Mouse (Mus musculus) small intestine, adult 2 months (tissue): ENCODE measurements around the gene Atg4b. TPM values are rescaled to one million over a fixed set of nuclear protein-coding genes. Genes with fewer than 3 reads are reported as not detected.
"Not testable (repeated sequence)": the region's sequence is repeated elsewhere in the genome, so short reads cannot be mapped to it uniquely, and the experiment has no call there.

Experiments used
- H3K27ac ChIP-seq: fragments of 200-500 bp; 2 replicates; pipeline ENCODE4 v1.5.1; 2012; ENCODE audit warnings: low read depth, low read length, control low read depth, inconsistent platforms; ENCODE audit not compliant: insufficient read depth
- H3K27me3 ChIP-seq: fragments of 200-500 bp; 2 replicates; pipeline ENCODE4 v1.6.1; 2012; ENCODE audit warnings: mild to moderate bottlenecking, moderate library complexity, low read length, inconsistent platforms; ENCODE audit not compliant: control insufficient read depth, insufficient read depth
- H3K36me3 ChIP-seq: fragments of 200-500 bp; 2 replicates; pipeline ENCODE4 v1.6.1; 2012; ENCODE audit warnings: mild to moderate bottlenecking, low read length, control low read depth, inconsistent platforms; ENCODE audit not compliant: control insufficient read depth, insufficient read depth
- H3K4me1 ChIP-seq: fragments of 200-500 bp; 2 replicates; pipeline ENCODE4 v1.6.1; 2012; ENCODE audit warnings: low read length, inconsistent platforms, mixed read lengths; ENCODE audit not compliant: control insufficient read depth, insufficient read depth, insufficient read length
- H3K4me3 ChIP-seq: fragments of 200-500 bp; 2 replicates; pipeline ENCODE4 v1.5.1; 2012; ENCODE audit warnings: low read depth, mild to moderate bottlenecking, control low read depth, inconsistent platforms, low read length, moderate library complexity
- CTCF ChIP-seq: fragments of 200-500 bp; IDR thresholded peaks from 2 replicates; pipeline ENCODE4 v1.5.1; 2012; ENCODE audit warnings: low read depth, mild to moderate bottlenecking, control low read depth, inconsistent platforms, low read length, moderate library complexity, mixed read lengths; ENCODE audit not compliant: insufficient replicate concordance, insufficient read length; ENCODE audit errors: extremely low read depth
- POLR2A ChIP-seq: fragments of 200-500 bp; IDR thresholded peaks from 2 replicates; pipeline ENCODE4 v1.6.1; 2012; ENCODE audit warnings: low read depth, mild to moderate bottlenecking, control low read depth, inconsistent platforms, low read length, moderate library complexity
- WGBS: fragments of 180-500 bp; shearing (Covaris S2); methylation state at CpG from one replicate; pipeline ENCODE4 v1.1.7; 2018; 5-methylcytosine and 5-hydroxymethylcytosine counted together
- polyA plus RNA-seq: library from polyadenylated mRNA; depleted of rRNA; stranded (reverse); fragments of >200 nt; gene quantifications from 2 replicates; pipeline ENCODE4 v1.2.3, GENCODE M21; 2012; rRNA removed

The Atg4b gene
- polyA plus RNA-seq, 1 experiment = 44.7 TPM

DNA sequence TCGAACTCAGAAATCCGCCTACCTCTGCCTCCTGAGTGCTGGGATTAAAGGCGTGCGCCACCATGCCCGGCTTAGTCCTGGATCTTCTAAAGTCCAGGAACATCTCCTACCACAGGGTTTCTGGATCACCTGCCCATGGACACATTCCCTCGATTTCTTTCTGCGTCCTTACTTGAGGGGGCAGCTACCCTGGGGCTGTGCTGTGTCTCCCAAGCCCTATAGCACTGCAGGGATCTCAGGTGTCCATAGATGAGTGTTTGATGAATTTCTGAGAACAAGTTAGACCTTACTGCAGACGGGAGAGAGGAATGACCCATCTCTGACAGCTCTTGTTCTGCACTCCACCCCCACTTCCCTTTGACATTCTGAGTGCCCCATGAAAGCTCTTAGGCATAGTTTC, 86.0 kb downstream of the Atg4b start:
- Histone ChIP-seq H3K4me3 (no peak overlapping the region), H3K27me3 (no peaks in the 10 kb centered on the region), H3K27ac (no peak overlapping the region), H3K36me3 (peaks cover 29% of the 10 kb centered on the region), H3K4me1 (no peaks in the 10 kb centered on the region)
- WGBS = 95% methylated on average over 8 of the region's 8 CpGs
- TF ChIP-seq CTCF (no peak), POLR2A (no peak)

DNA sequence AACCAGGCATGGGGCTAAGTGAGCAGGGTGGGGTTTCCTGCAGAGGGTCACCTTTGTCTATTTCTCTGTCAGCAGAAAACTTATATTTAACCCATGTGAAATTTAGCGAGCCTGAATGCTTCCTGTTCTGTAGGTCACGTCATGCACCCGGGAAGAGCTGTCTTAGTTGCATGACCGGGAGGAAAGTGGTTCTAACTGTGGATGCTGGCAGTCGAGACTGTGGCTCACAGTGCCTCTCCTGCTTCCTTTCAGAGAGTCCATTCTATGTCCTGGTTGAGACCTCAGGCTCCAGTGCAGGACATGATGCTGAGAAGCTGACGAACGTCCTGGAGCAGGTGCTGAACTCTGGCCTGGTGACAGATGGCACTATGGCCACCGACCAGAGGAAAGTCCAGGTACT, 87.3 kb downstream of the Atg4b start:
- H3K4me1 ChIP-seq, H3K27ac ChIP-seq, H3K27me3 ChIP-seq, H3K4me3 ChIP-seq: not testable (repeated sequence)
- peaks cover 27% of the 10 kb centered on the region for H3K36me3 ChIP-seq
- WGBS = 88% methylated on average over 8 of the region's 8 CpGs

Other genes with a start within 250 kb of the Atg4b start
- gene Farp2, start 239.4 kb upstream of the Atg4b start, polyA plus RNA-seq = 4.7 and 13.6 TPM in 2 replicates
- gene Stk25, start 92.8 kb upstream of the Atg4b start, polyA plus RNA-seq = 217 and 306 TPM in 2 replicates
- 57.1 and 106 TPM in 2 replicates for gene Bok, start 65.8 kb upstream of the Atg4b start, polyA plus RNA-seq
- 46.0 and 63.0 TPM in 2 replicates for gene Thap4, start 3.4 kb downstream of the Atg4b start, polyA plus RNA-seq
- gene Dtymk, start 50.4 kb downstream of the Atg4b start, polyA plus RNA-seq = 10.2 and 14.5 TPM in 2 replicates
- 1.4 and 2.9 TPM in 2 replicates for gene Ing5, start 52.5 kb downstream of the Atg4b start, polyA plus RNA-seq
- 12.2 and 16.9 TPM in 2 replicates for gene D2hgdh, start 73.4 kb downstream of the Atg4b start, polyA plus RNA-seq
- 40.9 and 113 TPM in 2 replicates for gene Gal3st2, start 109.8 kb downstream of the Atg4b start, polyA plus RNA-seq
- gene Gal3st2b, start 166.8 kb downstream of the Atg4b start, polyA plus RNA-seq = 47.3 and 140 TPM in 2 replicates
- gene Gal3st2c, start 239.0 kb downstream of the Atg4b start, polyA plus RNA-seq = 0.09 and 0.23 TPM in 2 replicates